Mouse (Mus musculus) telencephalon, adult 2 months (tissue): ENCODE results near the gene Aldoart2.
"Not testable (repeated sequence)": the region's sequence is repeated elsewhere in the genome, so short reads cannot be mapped to it uniquely, and the experiment has no call there.

Source experiments
- DNase-seq: peaks from one replicate; pipeline ENCODE4 v3.0.0-alpha.2; 2011; ENCODE audit warnings: low read depth, low spot score

Gene Aldoart2

GRCm38 (mm10) chr12:55565206-55565605, at the start of gene Aldoart2:
Aldoart2 (plus strand) TSS chr12:55565239.
- DNase-seq: no peak

- DNase-seq: no peak
These were observed 46.8 kb upstream of the Aldoart2 start for GRCm38 (mm10) chr12:55518061-55518738.

- no peak for DNase-seq
These were observed 37.9 kb upstream of the Aldoart2 start for GRCm38 (mm10) chr12:55526983-55527752.

- no peak for DNase-seq
These were observed 28.4 kb upstream of the Aldoart2 start for GRCm38 (mm10) chr12:55536537-55537135.

DNA sequence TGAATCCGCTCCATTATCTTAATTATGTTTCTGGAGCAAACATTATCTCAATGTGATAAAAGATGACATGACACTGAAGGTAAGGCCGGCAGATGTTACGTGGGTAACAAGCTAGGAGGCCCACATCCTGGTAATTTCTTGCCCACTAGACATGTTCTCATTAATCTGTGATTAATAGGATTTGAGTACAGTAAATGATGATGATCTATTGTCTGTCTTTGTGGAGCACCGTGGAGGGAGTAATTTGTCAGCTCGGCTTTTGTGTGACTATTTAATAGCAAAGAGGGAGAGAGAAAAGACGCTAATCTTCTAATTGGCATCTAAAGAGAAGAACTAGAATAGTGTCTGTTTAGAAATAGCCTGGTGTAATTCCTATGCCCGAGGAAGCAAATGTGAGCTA, 27.3 kb upstream of the Aldoart2 start:
- no peak for DNase-seq

DNA sequence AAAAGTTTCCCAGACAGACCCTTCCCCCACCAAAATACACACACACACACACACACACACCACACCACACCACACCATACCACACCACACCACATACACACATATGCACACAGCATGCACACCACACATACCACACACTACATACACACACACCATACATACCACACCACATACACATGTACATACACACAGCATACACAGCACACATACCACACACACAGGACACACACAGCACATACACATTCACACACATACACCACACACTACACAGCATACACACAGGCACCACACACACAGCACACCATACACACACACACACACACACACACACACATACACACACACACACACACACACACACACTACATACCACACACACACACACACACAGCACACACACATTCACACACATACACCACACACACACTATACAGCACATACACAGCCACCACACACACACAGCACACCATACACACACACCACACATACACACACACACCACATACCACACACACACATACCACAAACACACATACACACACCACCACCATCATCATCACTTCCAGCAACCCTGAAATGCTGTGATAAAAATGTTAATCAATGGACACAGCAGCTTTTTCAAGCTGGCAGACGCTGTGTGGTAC, 26.6 kb upstream of the Aldoart2 start:
- no peak for DNase-seq

DNA sequence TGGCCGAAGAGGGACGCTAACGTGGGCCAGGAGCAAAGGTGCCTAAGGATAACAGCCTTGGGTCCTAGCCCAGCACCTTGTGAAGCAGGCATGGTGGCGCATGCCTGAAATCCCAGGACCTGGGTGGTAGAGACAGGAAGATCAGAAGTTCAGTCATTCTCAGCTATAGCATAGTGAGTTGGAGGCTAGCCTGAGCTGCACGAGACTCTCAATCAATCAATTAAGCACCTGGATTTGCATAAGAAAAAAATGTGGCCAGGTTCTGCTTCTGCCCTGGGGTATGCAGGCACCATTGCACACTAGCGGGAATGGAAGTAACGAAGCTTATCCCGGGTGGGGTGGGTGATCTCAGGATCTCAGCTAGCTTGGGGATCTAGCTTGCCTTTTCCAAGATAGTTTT, 25.9 kb upstream of the Aldoart2 start:
- DNase-seq: no peak

DNA sequence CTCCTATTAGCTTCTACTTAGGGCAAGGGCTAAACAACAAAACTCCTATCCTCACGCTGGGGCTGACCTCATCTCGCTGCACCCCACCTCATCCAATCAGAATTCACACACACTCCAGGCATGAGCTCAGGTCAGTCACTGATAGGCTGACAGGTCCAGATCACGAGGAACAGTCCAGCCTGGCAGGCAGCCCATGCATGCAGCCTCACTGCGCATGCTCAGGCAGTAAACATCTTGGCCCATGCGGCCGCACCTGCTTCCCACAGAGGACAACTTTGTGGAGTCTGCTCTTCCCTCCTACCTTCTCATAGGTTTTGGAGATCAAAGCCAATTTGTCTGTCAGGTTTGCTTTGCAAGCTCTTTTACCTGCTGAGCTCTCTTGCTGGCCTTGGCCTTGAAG, 10.1 kb upstream of the Aldoart2 start:
- DNase-seq: not testable (repeated sequence)

DNA sequence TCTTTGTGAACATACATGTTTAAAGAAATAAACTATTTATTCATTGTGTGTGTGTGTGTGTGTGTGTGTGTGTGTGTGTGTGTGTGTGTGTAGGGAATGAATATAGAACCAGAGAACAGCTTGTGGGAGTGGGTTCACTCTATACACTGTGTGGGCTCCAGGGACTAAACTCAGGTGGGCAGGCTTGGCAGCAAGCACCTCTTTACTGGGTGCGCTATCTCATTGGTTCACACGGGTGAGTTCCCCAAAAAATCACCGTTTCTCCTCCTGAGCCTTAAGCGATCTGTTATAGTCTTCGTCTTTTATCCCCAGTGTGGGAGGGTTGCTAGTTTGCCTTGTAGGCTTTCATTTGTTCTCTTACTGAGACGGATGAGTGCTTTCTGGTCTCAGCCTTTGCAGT, 7.2 kb upstream of the Aldoart2 start:
- DNase-seq: no peak

- no peak for DNase-seq
These were observed 5.7 kb upstream of the Aldoart2 start for GRCm38 (mm10) chr12:55559184-55559855.

GRCm38 (mm10) chr12:55560025-55560690, 4.9 kb upstream of the Aldoart2 start:
- no peak for DNase-seq

DNA sequence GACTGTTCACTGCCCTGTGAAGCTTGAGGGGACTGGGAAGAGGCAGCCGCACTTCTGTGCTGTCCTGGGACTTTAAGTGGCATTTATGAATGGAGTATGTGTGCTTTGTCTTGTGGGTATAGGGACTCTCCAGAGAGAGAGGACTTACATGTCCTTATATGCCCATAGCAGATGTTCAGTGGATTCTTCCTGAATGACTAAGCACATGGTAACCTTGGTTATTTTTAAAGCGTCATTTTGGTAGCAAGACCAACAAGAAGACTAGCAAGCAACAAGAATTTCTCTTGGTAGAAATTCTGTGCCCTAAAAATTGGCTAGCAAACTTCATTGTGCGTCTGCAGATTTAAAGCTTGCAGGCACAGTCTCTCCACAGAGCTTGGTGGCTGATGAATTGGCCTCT, 1.3 kb upstream of the Aldoart2 start:
- peak; percentile 62 for DNase-seq

DNA sequence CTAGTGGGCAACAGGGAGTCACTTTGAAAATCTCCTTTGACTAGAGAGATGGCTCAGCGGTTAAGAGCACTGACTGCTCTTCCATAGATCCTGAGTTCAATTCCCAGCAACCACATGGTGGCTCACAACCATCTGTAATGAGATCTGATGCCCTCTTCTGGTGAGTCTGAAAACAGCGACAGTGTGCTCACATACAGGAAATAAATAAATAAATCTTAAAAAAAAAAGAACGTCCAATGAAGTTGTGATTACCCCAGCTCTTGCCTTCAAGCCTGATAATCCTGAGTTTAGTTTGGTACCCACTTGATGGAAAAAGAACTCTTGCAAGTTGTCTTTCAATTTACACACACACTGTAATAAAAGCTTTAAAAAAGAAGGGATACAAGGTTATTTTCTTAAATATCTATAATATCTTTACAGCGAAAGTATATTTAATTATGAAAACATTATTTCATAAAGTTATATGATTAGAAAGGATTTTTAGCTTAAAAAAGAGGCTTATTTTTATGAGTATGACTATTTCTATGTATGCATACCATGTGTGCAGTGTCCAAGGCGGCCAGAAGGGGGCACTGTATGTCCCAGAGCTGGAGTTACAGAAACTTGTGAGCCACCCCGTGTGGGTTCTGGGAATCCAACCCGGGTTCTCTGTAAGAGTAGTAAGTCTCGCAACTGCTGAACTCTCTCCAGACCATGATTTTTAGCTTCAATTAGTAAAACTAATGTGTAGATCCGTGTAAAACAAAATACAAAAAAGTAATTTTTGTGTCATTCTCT, 664 bp upstream of the Aldoart2 start:
- no peak for DNase-seq

GRCm38 (mm10) chr12:55565867-55566266, 828 bp downstream of the Aldoart2 start:
- no peak for DNase-seq

- DNase-seq: no peak
These were observed 1.8 kb downstream of the Aldoart2 start for GRCm38 (mm10) chr12:55566837-55567236.

DNA sequence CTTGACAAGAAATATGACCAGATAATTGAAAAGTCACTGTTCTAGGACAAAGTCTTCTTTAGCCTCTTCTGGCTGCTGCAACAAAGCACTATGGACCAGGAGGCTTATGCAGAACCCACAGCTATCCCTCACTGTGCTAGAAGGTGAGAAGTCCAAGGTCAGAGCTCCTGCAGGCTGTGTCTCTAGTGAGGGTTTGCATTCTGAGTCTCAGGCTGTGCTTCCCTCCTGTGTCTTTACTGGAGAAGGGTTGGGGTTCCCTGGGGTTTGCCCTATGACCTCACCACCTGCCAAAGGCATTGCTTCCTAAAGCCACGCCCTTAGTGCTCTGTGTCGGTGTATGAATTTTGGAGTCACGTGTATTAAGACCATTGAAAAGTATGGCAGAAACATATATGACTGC, 3.4 kb downstream of the Aldoart2 start:
- no peak for DNase-seq

DNA sequence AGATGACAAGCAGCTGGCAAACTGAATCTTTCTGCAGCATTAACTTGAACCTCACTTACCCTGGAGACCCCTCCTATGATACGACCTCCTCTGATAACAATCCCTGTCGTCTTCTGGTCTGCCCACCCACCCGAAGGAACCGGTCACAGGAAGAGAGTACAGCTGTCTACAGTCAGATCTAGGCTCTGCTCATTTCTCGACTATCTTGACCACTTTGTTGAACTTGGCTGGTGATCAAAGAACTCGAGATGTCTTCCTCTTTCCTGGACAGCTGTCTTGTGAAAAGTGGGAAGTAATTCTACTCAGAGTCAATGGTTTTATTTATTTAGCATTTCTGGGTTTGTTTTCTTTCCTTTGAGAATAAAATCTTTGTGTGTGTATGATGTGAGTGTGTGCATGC, 4.6 kb downstream of the Aldoart2 start:
- no peak for DNase-seq

DNA sequence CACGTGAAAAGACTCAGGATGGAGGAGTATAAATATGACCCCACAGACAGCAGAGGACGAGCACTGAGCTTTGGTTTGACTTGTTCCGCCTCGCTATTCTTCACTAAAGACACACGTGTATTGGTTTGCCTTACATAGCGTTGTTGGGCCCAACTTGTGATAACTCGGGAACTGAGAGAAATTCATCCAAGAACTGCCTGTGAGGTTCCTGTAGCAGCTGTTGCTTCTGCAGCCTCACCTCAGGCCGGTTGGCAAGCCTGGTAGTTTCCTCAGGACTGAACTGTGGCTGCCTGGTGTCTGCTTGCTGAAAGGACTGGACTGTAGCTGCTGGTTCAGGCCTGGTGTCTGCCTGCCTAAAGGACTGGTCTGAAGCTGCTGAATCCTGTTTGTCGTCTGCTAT, 5.6 kb downstream of the Aldoart2 start:
- no peak for DNase-seq

DNA sequence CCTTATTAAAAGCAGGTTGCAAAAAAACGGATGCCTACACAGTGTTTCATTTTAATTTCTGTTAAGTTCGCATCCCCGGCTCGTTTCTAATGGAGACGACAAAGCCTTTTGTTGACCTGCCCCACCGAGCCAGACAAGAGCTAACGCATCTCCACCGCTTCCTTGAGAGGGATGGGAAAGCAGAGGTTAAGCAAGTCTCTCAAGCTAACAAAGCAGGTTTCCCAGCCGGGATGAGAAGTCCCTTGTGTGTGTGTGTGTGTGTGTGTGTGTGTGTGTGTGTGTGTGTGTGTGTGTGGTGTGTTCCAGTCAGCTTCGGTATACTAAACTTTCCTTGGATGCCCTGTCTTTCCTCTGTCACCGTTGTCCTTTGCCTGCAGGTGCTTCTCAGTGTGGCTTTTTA, 6.1 kb downstream of the Aldoart2 start:
- no peak for DNase-seq

- DNase-seq: no peak
These were observed 6.6 kb downstream of the Aldoart2 start for GRCm38 (mm10) chr12:55571661-55572060.
